Mouse (Mus musculus) kidney, adult 2 months (tissue): ENCODE results near the gene Dusp2.

Experiments used
- CTCF ChIP-seq: fragments of 200-500 bp; conservative IDR thresholded peaks from 2 replicates; pipeline ENCODE4 v1.5.1; 2011; ENCODE audit warnings: low read depth, mild to moderate bottlenecking, control low read depth, low read length, moderate library complexity, mixed read lengths; ENCODE audit not compliant: insufficient read depth, insufficient read length
- POLR2A ChIP-seq: fragments of 200-500 bp; IDR thresholded peaks from one replicate; pipeline ENCODE4 v1.6.1; 2011; ENCODE audit warnings: low read depth, low read length, control low read depth

DNA sequence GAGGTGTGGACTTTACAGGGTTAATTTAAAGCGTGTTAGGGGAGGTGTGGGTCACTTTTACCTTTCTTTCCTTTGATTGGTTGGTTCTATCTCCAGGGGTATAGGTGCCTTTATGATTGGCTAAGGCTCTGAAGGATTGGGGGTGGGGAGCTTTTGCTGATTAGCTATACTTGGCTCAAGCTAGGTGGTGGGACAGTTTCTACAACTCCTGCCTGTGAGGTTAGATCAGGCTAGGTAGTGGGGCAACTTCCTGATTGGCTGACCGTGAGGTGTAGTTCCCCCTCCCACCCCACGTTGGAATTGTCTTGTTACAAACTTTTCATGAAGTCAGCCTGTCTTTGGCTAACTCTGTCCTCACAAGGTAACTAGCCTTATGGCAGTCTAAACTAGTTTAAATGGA, 28.8 kb upstream of the Dusp2 start:
- TF ChIP-seq CTCF (no peak), POLR2A (no peak)
